Mouse (Mus musculus) thymus, adult 2 months (tissue): ENCODE results near the gene Pgf. TPM values are rescaled to one million over a fixed set of nuclear protein-coding genes. Genes with fewer than 3 reads are reported as not detected.

Source experiments
- DNase-seq: peaks from one replicate; pipeline ENCODE4 v3.0.0; 2021
- H3K27ac ChIP-seq: fragments of 200-500 bp; 2 replicates; pipeline ENCODE4 v1.5.1; 2012; ENCODE audit warnings: low read length, control low read depth; ENCODE audit not compliant: control insufficient read depth, insufficient read depth
- H3K27me3 ChIP-seq: fragments of 200-500 bp; 2 replicates; pipeline ENCODE4 v1.6.1; 2012; ENCODE audit warnings: mild to moderate bottlenecking, low read length, moderate library complexity, mixed read lengths; ENCODE audit not compliant: control insufficient read depth, insufficient read depth
- H3K36me3 ChIP-seq: fragments of 200-500 bp; 2 replicates; pipeline ENCODE4 v1.6.1; 2012; ENCODE audit warnings: mild to moderate bottlenecking, low read length, moderate library complexity; ENCODE audit not compliant: control insufficient read depth, insufficient read depth
- H3K4me1 ChIP-seq: fragments of 200-500 bp; replicated peaks from 2 replicates; pipeline ENCODE4 v1.6.1; 2012; ENCODE audit warnings: low read length; ENCODE audit not compliant: control insufficient read depth, insufficient read depth
- H3K4me3 ChIP-seq: fragments of 200-500 bp; 2 replicates; pipeline ENCODE4 v1.5.1; 2012; ENCODE audit warnings: mild to moderate bottlenecking, low read length, control low read depth, moderate library complexity; ENCODE audit not compliant: control insufficient read depth, insufficient read depth
- CTCF ChIP-seq: fragments of 200-500 bp; IDR thresholded peaks from 2 replicates; pipeline ENCODE4 v1.5.1; 2012; ENCODE audit warnings: mild to moderate bottlenecking, control low read depth, low read length, moderate library complexity, borderline replicate concordance; ENCODE audit not compliant: control insufficient read depth, poor library complexity, insufficient read depth; ENCODE audit errors: extremely low read depth
- POLR2A ChIP-seq: fragments of 200-500 bp; IDR thresholded peaks from 2 replicates; pipeline ENCODE4 v1.6.1; 2012; ENCODE audit warnings: mild to moderate bottlenecking, low read length, control low read depth, moderate library complexity; ENCODE audit not compliant: control insufficient read depth, poor library complexity, insufficient read depth; ENCODE audit errors: extremely low read depth
- WGBS: fragments of 180-500 bp; shearing (Covaris S2); methylation state at CpG from one replicate; pipeline ENCODE4 v1.1.7; 2018; 5-methylcytosine and 5-hydroxymethylcytosine counted together
- polyA plus RNA-seq: library from polyadenylated mRNA; depleted of rRNA; stranded (reverse); fragments of >200 nt; gene quantifications from 2 replicates; pipeline ENCODE4 v1.2.3, GENCODE M21; 2012

Gene Pgf
- polyA plus RNA-seq, 1 experiment: 2.1 TPM

GRCm38 (mm10) chr12:85181475-85182344, 4.1 kb upstream of the Pgf start:
- no peak for TF ChIP-seq POLR2A
- TF ChIP-seq CTCF: 0 out of 2 replicates have a peak, but pooled peaks have one; percentile 8
- Histone ChIP-seq H3K4me1 (peaks cover 35% of the 10 kb centered on the region), H3K27me3 (no peaks in the 10 kb centered on the region), H3K27ac (no peak overlapping the region), H3K4me3 (no peak overlapping the region), H3K36me3 (no peaks in the 10 kb centered on the region)
- DNase-seq: no peak
- WGBS: 15% methylated on average over 17 of the region's 17 CpGs

- TF ChIP-seq CTCF: no peak
- TF ChIP-seq POLR2A: no peak
- WGBS: 94% methylated on average over 2 of the region's 2 CpGs
- no peak overlapping the region for H3K27ac ChIP-seq
- H3K4me1 ChIP-seq: peaks cover 38% of the 10 kb centered on the region
- H3K36me3 ChIP-seq: no peaks in the 10 kb centered on the region
- no peak overlapping the region for H3K4me3 ChIP-seq
- DNase-seq: no peak
- no peaks in the 10 kb centered on the region for H3K27me3 ChIP-seq
Measured at GRCm38 (mm10) chr12:85178294-85178693, 704 bp upstream of the Pgf start.

- no peak overlapping the region for H3K27ac ChIP-seq
- TF ChIP-seq CTCF (no peak), POLR2A (no peak)
- peaks cover 26% of the 10 kb centered on the region for H3K4me1 ChIP-seq
- peak; percentile 62 for DNase-seq
- H3K4me3 ChIP-seq: peak overlapping the region; percentile 30
- no peaks in the 10 kb centered on the region for H3K36me3 ChIP-seq
- no peaks in the 10 kb centered on the region for H3K27me3 ChIP-seq
- WGBS: 3% methylated on average over 32 of the region's 32 CpGs
Measured at GRCm38 (mm10) chr12:85176846-85177523, 605 bp downstream of the Pgf start.

- no peak for DNase-seq
- H3K36me3 ChIP-seq: no peaks in the 10 kb centered on the region
- no peak overlapping the region for H3K27ac ChIP-seq
- no peak for TF ChIP-seq POLR2A
- 89% methylated on average over 11 of the region's 11 CpGs for WGBS
- H3K4me3 ChIP-seq: no peak overlapping the region
- H3K27me3 ChIP-seq: no peaks in the 10 kb centered on the region
- peaks cover 18% of the 10 kb centered on the region for H3K4me1 ChIP-seq
Measured at GRCm38 (mm10) chr12:85175926-85176845, 1.4 kb downstream of the Pgf start.

- no peak for DNase-seq
- peaks cover 14% of the 10 kb centered on the region for H3K4me1 ChIP-seq
- no peak overlapping the region for H3K4me3 ChIP-seq
- no peaks in the 10 kb centered on the region for H3K27me3 ChIP-seq
- no peak overlapping the region for H3K27ac ChIP-seq
- WGBS: 96% methylated on average over 16 of the region's 16 CpGs
- TF ChIP-seq POLR2A: no peak
- no peak for TF ChIP-seq CTCF
- no peaks in the 10 kb centered on the region for H3K36me3 ChIP-seq
Measured at GRCm38 (mm10) chr12:85175087-85175675, 2.4 kb downstream of the Pgf start.

GRCm38 (mm10) chr12:85174016-85174415, 3.6 kb downstream of the Pgf start:
- DNase-seq: no peak
- WGBS: 92% methylated on average over 7 of the region's 7 CpGs
- Histone ChIP-seq H3K36me3 (no peaks in the 10 kb centered on the region), H3K4me1 (peaks cover 18% of the 10 kb centered on the region), H3K27me3 (no peaks in the 10 kb centered on the region), H3K27ac (no peak overlapping the region), H3K4me3 (no peak overlapping the region)
- no peak for TF ChIP-seq POLR2A
- TF ChIP-seq CTCF: no peak
